Mouse (Mus musculus) midbrain, embryonic 14.5 days (tissue): ENCODE data around the gene Retreg1. TPM values are rescaled to one million over a fixed set of nuclear protein-coding genes. Genes with fewer than 3 reads are reported as not detected.

Source experiments
- ATAC-seq: fragments of 200-750 bp; cut with Nextera tagmentation; 2 replicates; pipeline ENCODE4 v1.8.0; 2017; ENCODE audit warnings: moderate number of reproducible peaks, moderate library complexity; ENCODE audit not compliant: low FRiP score, low TSS enrichment
- DNase-seq: peaks from one replicate; pipeline ENCODE4 v3.0.0-alpha.2; 2015
- H3K27ac ChIP-seq: fragments of 300-500 bp; sonication (generic); replicated peaks from 2 replicates; pipeline ENCODE4 v1.5.1; 2014; ENCODE audit warnings: mild to moderate bottlenecking, low read depth, low read length, moderate library complexity
- H3K27me3 ChIP-seq: fragments of 300-500 bp; sonication (generic); 2 replicates; pipeline ENCODE4 v1.6.1; 2014; ENCODE audit warnings: low read length, control low read depth, mixed read lengths; ENCODE audit not compliant: control insufficient read depth, insufficient read depth
- H3K36me3 ChIP-seq: fragments of 300-500 bp; sonication (generic); 2 replicates; pipeline ENCODE4 v1.6.1; 2014; ENCODE audit warnings: low read length, control low read depth; ENCODE audit not compliant: control insufficient read depth, insufficient read depth
- H3K4me1 ChIP-seq: fragments of 300-500 bp; sonication (generic); 2 replicates; pipeline ENCODE4 v1.6.1; 2014; ENCODE audit warnings: mild to moderate bottlenecking, antibody characterized with exemption, low read length, control low read depth; ENCODE audit not compliant: control insufficient read depth, insufficient read depth
- H3K4me2 ChIP-seq: fragments of 300-500 bp; sonication (generic); 2 replicates; pipeline ENCODE4 v1.6.1; 2014; ENCODE audit warnings: mild to moderate bottlenecking, low read length, moderate library complexity
- H3K4me3 ChIP-seq: fragments of 300-500 bp; sonication (generic); replicated peaks from 2 replicates; pipeline ENCODE4 v1.5.1; 2014; ENCODE audit warnings: low read depth, low read length
- H3K9ac ChIP-seq: fragments of 300-500 bp; sonication (generic); replicated peaks from 2 replicates; pipeline ENCODE4 v1.6.1; 2014; ENCODE audit warnings: mild to moderate bottlenecking, low read length, moderate library complexity
- H3K9me3 ChIP-seq: fragments of 300-500 bp; sonication (generic); 2 replicates; pipeline ENCODE4 v1.6.1; 2016; ENCODE audit warnings: low read length, control low read depth, mixed read lengths; ENCODE audit not compliant: control insufficient read depth
- WGBS: fragments of 180-500 bp; shearing (Covaris S2); extraction: QIAGEN DNeasy Blood & Tissue Kit; methylation state at CpG from one replicate; pipeline ENCODE4 v1.1.7; 2014; 5-methylcytosine and 5-hydroxymethylcytosine counted together
- polyA plus RNA-seq: library from polyadenylated mRNA; unstranded; fragments of >200 nt; fragmentation: Nextera tagmentation; extraction: Ambion mirVana; gene quantifications from 2 replicates; pipeline ENCODE4 v1.2.1, GENCODE M21; 2014

Retreg1 gene
- polyA plus RNA-seq, 1 experiment from 2014 or later: 13.6 TPM

- no peak overlapping the region for H3K27ac ChIP-seq
- no peak overlapping the region for H3K4me3 ChIP-seq
- ATAC-seq (no peak), DNase-seq (no peak)
- H3K9ac ChIP-seq: no peak overlapping the region
- no peak overlapping the region for H3K4me2 ChIP-seq
- H3K36me3 ChIP-seq: no peaks in the 10 kb centered on the region
- no peaks in the 10 kb centered on the region for H3K4me1 ChIP-seq
- H3K27me3 ChIP-seq: no peaks in the 10 kb centered on the region
- no peaks in the 10 kb centered on the region for H3K9me3 ChIP-seq
- 87% methylated on average over 8 of the region's 8 CpGs for WGBS
Measured at GRCm38 (mm10) chr15:25945224-25945623, 102.2 kb downstream of the Retreg1 start.

- no peaks in the 10 kb centered on the region for H3K9me3 ChIP-seq
- no peak overlapping the region for H3K9ac ChIP-seq
- no peak overlapping the region for H3K4me3 ChIP-seq
- DNase-seq (no peak), ATAC-seq (no peak)
- 91% methylated on average over 7 of the region's 7 CpGs for WGBS
- no peak overlapping the region for H3K27ac ChIP-seq
- H3K4me1 ChIP-seq: no peaks in the 10 kb centered on the region
- H3K4me2 ChIP-seq: no peak overlapping the region
- H3K27me3 ChIP-seq: no peaks in the 10 kb centered on the region
- no peaks in the 10 kb centered on the region for H3K36me3 ChIP-seq
Measured at GRCm38 (mm10) chr15:25946482-25946881, 103.5 kb downstream of the Retreg1 start.

- no peak overlapping the region for H3K4me3 ChIP-seq
- H3K4me2 ChIP-seq: no peak overlapping the region
- no peaks in the 10 kb centered on the region for H3K36me3 ChIP-seq
- ATAC-seq (no peak), DNase-seq (no peak)
- 86% methylated on average over 8 of the region's 8 CpGs for WGBS
- no peaks in the 10 kb centered on the region for H3K4me1 ChIP-seq
- H3K9ac ChIP-seq: no peak overlapping the region
- no peaks in the 10 kb centered on the region for H3K9me3 ChIP-seq
- H3K27me3 ChIP-seq: no peaks in the 10 kb centered on the region
- H3K27ac ChIP-seq: no peak overlapping the region
Measured at GRCm38 (mm10) chr15:25947383-25947782, 104.4 kb downstream of the Retreg1 start.

GRCm38 (mm10) chr15:25948257-25949223 lies 105.6 kb downstream of the Retreg1 start:
- H3K9me3 ChIP-seq: no peaks in the 10 kb centered on the region
- no peaks in the 10 kb centered on the region for H3K27me3 ChIP-seq
- no peaks in the 10 kb centered on the region for H3K4me1 ChIP-seq
- no peak overlapping the region for H3K4me3 ChIP-seq
- no peaks in the 10 kb centered on the region for H3K36me3 ChIP-seq
- H3K27ac ChIP-seq: no peak overlapping the region
- H3K4me2 ChIP-seq: no peak overlapping the region
- WGBS: 82% methylated on average over 26 of the region's 26 CpGs
- H3K9ac ChIP-seq: no peak overlapping the region
- DNase-seq: no peak
- ATAC-seq: no peak

GRCm38 (mm10) chr15:25949696-25950095 lies 106.7 kb downstream of the Retreg1 start:
- H3K9me3 ChIP-seq: no peaks in the 10 kb centered on the region
- WGBS: 84% methylated on average over 9 of the region's 9 CpGs
- H3K9ac ChIP-seq: no peak overlapping the region
- H3K4me3 ChIP-seq: no peak overlapping the region
- no peak overlapping the region for H3K4me2 ChIP-seq
- H3K4me1 ChIP-seq: no peaks in the 10 kb centered on the region
- no peak overlapping the region for H3K27ac ChIP-seq
- DNase-seq: no peak
- H3K36me3 ChIP-seq: no peaks in the 10 kb centered on the region
- ATAC-seq: no peak
- no peaks in the 10 kb centered on the region for H3K27me3 ChIP-seq

- WGBS: 93% methylated on average over 5 of the region's 5 CpGs
- DNase-seq: no peak
- H3K9me3 ChIP-seq: no peaks in the 10 kb centered on the region
- H3K36me3 ChIP-seq: no peaks in the 10 kb centered on the region
- H3K27me3 ChIP-seq: no peaks in the 10 kb centered on the region
- no peak overlapping the region for H3K4me2 ChIP-seq
- ATAC-seq: no peak
- no peak overlapping the region for H3K27ac ChIP-seq
- no peak overlapping the region for H3K9ac ChIP-seq
- H3K4me3 ChIP-seq: no peak overlapping the region
- H3K4me1 ChIP-seq: no peaks in the 10 kb centered on the region
Measured at GRCm38 (mm10) chr15:25950584-25950983, 107.6 kb downstream of the Retreg1 start.

- no peak for DNase-seq
- Histone ChIP-seq H3K27ac (no peak overlapping the region), H3K4me1 (no peaks in the 10 kb centered on the region), H3K4me3 (no peak overlapping the region), H3K4me2 (no peak overlapping the region), H3K27me3 (no peaks in the 10 kb centered on the region), H3K36me3 (no peaks in the 10 kb centered on the region), H3K9me3 (no peaks in the 10 kb centered on the region), H3K9ac (no peak overlapping the region)
- ATAC-seq: no peak
- WGBS: 82% methylated on average over 4 of the region's 4 CpGs
Measured at GRCm38 (mm10) chr15:25951037-25951436, 108.1 kb downstream of the Retreg1 start.

GRCm38 (mm10) chr15:25956001-25956400 lies 113.0 kb downstream of the Retreg1 start:
- H3K36me3 ChIP-seq: no peaks in the 10 kb centered on the region
- no peak overlapping the region for H3K4me3 ChIP-seq
- no peaks in the 10 kb centered on the region for H3K27me3 ChIP-seq
- ATAC-seq (no peak), DNase-seq (no peak)
- no peak overlapping the region for H3K27ac ChIP-seq
- H3K9ac ChIP-seq: no peak overlapping the region
- 83% methylated on average over 5 of the region's 5 CpGs for WGBS
- no peaks in the 10 kb centered on the region for H3K9me3 ChIP-seq
- H3K4me2 ChIP-seq: no peak overlapping the region
- no peaks in the 10 kb centered on the region for H3K4me1 ChIP-seq
